Mouse (Mus musculus): ENCODE data around the gene Gars. TPM values are rescaled to one million over a fixed set of nuclear protein-coding genes. Genes with fewer than 3 reads are reported as not detected.
A peak's percentile ranks its signal among the peaks of the same experiment; 100 is the strongest.

The Gars gene
- total RNA-seq (2022) = 10 to 100 TPM; 69.8 to 78.8 (median 70.4) TPM

GRCm38 (mm10) chr6:55037799-55038670, at the start of gene Gars:
Gene Gars, plus strand, starts transcription at chr6:55038007.
- DNase-seq = peak; percentile 76

- DNase-seq = no peak
These were observed 49.7 kb upstream of the Gars start for GRCm38 (mm10) chr6:54988141-54988540.

GRCm38 (mm10) chr6:54991189-54991588, 46.6 kb upstream of the Gars start:
- no peak for DNase-seq

GRCm38 (mm10) chr6:54992141-54992540, 45.7 kb upstream of the Gars start:
- DNase-seq = no peak

- peak; percentile 95 for DNase-seq
These were observed 45.0 kb upstream of the Gars start, which contains the start of gene Ggct for GRCm38 (mm10) chr6:54992734-54993260. Gene Ggct, minus strand, starts transcription at chr6:54992950.

- no peak for DNase-seq
These were observed 41.4 kb upstream of the Gars start for GRCm38 (mm10) chr6:54996361-54996760.

- DNase-seq = no peak
These were observed 40.1 kb upstream of the Gars start for GRCm38 (mm10) chr6:54997726-54998125.

GRCm38 (mm10) chr6:55001320-55001719, 36.5 kb upstream of the Gars start:
- no peak for DNase-seq

GRCm38 (mm10) chr6:55002438-55002837, 35.4 kb upstream of the Gars start:
- DNase-seq = no peak

- no peak for DNase-seq
These were observed 34.2 kb upstream of the Gars start for GRCm38 (mm10) chr6:55003559-55003958.

- no peak for DNase-seq
These were observed 29.4 kb upstream of the Gars start for GRCm38 (mm10) chr6:55008401-55008800.

- DNase-seq = no peak
These were observed 28.2 kb upstream of the Gars start for GRCm38 (mm10) chr6:55009391-55010230.

- no peak for DNase-seq
These were observed 27.3 kb upstream of the Gars start for GRCm38 (mm10) chr6:55010330-55011091.

- no peak for DNase-seq
These were observed 25.3 kb upstream of the Gars start for GRCm38 (mm10) chr6:55012516-55012915.

- DNase-seq = no peak
These were observed 23.6 kb upstream of the Gars start for GRCm38 (mm10) chr6:55014184-55014583.

- peak; percentile 29 for DNase-seq
These were observed 21.6 kb upstream of the Gars start for GRCm38 (mm10) chr6:55016236-55016635.

- DNase-seq = peak; percentile 33
These were observed 20.9 kb upstream of the Gars start for GRCm38 (mm10) chr6:55016710-55017583.

GRCm38 (mm10) chr6:55018417-55018816, 19.4 kb upstream of the Gars start:
- DNase-seq = no peak

- no peak for DNase-seq
These were observed 16.0 kb upstream of the Gars start for GRCm38 (mm10) chr6:55021806-55022205.

GRCm38 (mm10) chr6:55027642-55028041, 10.2 kb upstream of the Gars start:
- no peak for DNase-seq

GRCm38 (mm10) chr6:55036731-55037130, 1.1 kb upstream of the Gars start:
- DNase-seq = no peak

Data from adrenal gland, adult 8-10 months (tissue).